Mouse (Mus musculus) forebrain, embryonic 15.5 days (tissue): Measurements from ENCODE around the gene Ttc30b. TPM values are rescaled to one million over a fixed set of nuclear protein-coding genes. Genes with fewer than 3 reads are reported as not detected.
"Not testable (repeated sequence)": the region's sequence is repeated elsewhere in the genome, so short reads cannot be mapped to it uniquely, and the experiment has no call there.

Experiments
- ATAC-seq: fragments of 200-750 bp; cut with Nextera tagmentation; replicated peaks from 2 replicates; pipeline ENCODE4 v1.8.0; 2017; ENCODE audit warnings: mild to moderate bottlenecking, moderate TSS enrichment, moderate library complexity
- H3K27ac ChIP-seq: fragments of 300-500 bp; sonication (generic); replicated peaks from 2 replicates; pipeline ENCODE4 v1.5.1; 2015; ENCODE audit warnings: mild to moderate bottlenecking, inconsistent platforms
- H3K27me3 ChIP-seq: fragments of 300-500 bp; sonication (generic); 2 replicates; pipeline ENCODE4 v1.6.1; 2015; ENCODE audit warnings: inconsistent platforms
- H3K36me3 ChIP-seq: fragments of 300-500 bp; sonication (generic); 2 replicates; pipeline ENCODE4 v1.6.1; 2015; ENCODE audit warnings: mild to moderate bottlenecking, inconsistent platforms
- H3K4me1 ChIP-seq: fragments of 300-500 bp; sonication (generic); 2 replicates; pipeline ENCODE4 v1.6.1; 2015; ENCODE audit warnings: inconsistent platforms
- H3K4me2 ChIP-seq: fragments of 300-500 bp; sonication (generic); replicated peaks from 2 replicates; pipeline ENCODE4 v1.6.1; 2015; ENCODE audit warnings: mild to moderate bottlenecking, inconsistent platforms
- H3K4me3 ChIP-seq: fragments of 300-500 bp; sonication (generic); 2 replicates; pipeline ENCODE4 v1.5.1; 2015; ENCODE audit warnings: mild to moderate bottlenecking, inconsistent platforms
- H3K9ac ChIP-seq: fragments of 300-500 bp; sonication (generic); replicated peaks from 2 replicates; pipeline ENCODE4 v1.6.1; 2015; ENCODE audit warnings: mild to moderate bottlenecking, inconsistent platforms
- H3K9me3 ChIP-seq: fragments of 300-500 bp; sonication (generic); 2 replicates; pipeline ENCODE4 v1.6.1; 2016; ENCODE audit warnings: inconsistent platforms
- WGBS: fragments of 180-500 bp; shearing (Covaris S2); methylation state at CpG from one replicate; pipeline ENCODE4 v1.1.7; 2015; ENCODE audit warnings: mixed read lengths; 5-methylcytosine and 5-hydroxymethylcytosine counted together
- polyA plus RNA-seq: library from polyadenylated mRNA; unstranded; fragments of >200 nt; fragmentation: Nextera tagmentation; extraction: Ambion mirVana; gene quantifications from 2 replicates; pipeline ENCODE4 v1.2.1, GENCODE M21; 2015

Gene Ttc30b
- polyA plus RNA-seq: 15.3 and 19.3 TPM in 2 replicates

DNA sequence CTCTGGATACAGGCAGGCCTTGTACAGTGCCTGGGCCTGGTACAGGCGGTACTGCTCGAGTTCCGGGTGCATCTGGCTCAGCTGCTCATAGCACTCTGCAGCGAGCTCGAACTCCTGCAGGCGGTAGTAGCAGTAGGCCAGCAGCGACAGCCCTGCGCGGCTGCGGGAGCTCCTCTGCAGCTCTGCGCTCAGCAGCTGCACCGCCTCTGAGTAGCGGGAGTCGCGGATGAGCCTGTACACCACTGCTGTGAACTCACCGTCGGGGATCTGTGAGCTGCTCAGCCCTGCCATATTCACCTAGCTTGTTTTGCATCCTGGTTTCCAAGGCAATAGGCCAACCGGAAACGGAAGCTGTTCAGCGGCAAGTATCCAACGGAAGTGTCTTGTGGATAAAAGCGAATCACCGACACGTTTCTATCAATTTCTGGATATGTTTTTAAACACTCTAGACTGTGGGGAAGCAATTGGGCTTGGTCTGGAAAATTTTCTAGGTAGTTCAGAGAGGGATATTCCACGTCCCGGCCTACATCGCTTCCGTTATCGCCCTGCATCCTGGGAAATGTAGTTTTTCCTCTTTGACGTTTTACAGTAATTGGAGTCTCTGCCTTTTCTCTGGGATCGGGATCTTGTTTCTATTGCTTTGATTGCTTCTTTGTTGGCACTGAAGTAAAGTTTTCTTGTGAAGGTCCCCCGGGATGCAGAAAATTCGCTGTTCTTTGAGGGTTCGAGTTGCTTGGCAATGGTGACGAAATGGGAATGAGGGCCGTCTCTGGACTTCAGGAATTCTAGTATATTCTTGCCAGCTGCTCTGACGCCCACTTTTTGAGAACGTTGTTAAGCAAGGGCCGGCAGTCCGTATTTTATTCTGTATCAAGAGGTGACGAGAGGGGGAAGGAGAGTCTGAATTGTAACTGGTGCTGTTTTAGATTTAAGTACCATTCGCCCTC is at the start of gene Ttc30b:
Gene Ttc30b, minus strand, starts transcription at position 469 of the 947 bp plus-strand sequence.
- H3K27me3 ChIP-seq: no peaks in the 10 kb centered on the region
- H3K27ac ChIP-seq: peak within 1 kb of the TSS; percentile 91
- WGBS: 3% methylated on average over 42 of the region's 42 CpGs
- H3K4me1 ChIP-seq: peaks cover 7% of the 10 kb centered on the region
- no peaks in the 10 kb centered on the region for H3K36me3 ChIP-seq
- H3K4me3 ChIP-seq: peak within 1 kb of the TSS; percentile 60
- peak within 1 kb of the TSS; percentile 53 for H3K4me2 ChIP-seq
- peak within 1 kb of the TSS; percentile 62 for H3K9ac ChIP-seq
- H3K9me3 ChIP-seq: no peaks in the 10 kb centered on the region
- ATAC-seq: peak; percentile 94

- H3K9me3 ChIP-seq: no peaks in the 10 kb centered on the region
- WGBS: 69% methylated on average over 9 of the region's 9 CpGs
- H3K4me1 ChIP-seq: peaks cover 44% of the 10 kb centered on the region
- peak overlapping the region; percentile 84 for H3K27ac ChIP-seq
- no peaks in the 10 kb centered on the region for H3K36me3 ChIP-seq
- no peak overlapping the region for H3K4me3 ChIP-seq
- H3K9ac ChIP-seq: no peak overlapping the region
- H3K4me2 ChIP-seq: no peak overlapping the region
- H3K27me3 ChIP-seq: no peaks in the 10 kb centered on the region
- no peak for ATAC-seq
These were observed 49.4 kb upstream of the Ttc30b start for GRCm38 (mm10) chr2:75987739-75988138.

DNA sequence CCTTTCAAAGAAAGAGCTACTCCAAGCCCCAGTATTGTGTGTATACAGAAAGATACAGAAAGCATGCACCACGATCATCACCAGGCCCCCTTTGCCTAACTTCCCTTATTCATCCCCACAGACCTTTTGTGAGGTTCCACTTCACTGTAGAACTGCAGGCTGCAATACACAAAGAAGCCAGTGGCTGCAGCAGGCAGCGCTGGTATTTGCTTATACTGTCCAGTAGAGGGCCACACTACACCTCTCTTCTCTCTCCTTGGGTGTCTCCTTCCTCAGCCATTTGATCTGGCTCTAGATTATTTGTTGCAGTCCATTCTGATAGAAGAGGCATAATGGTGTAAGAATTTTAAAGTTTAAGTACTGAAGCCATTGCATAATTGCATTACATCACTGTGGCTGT is 46.7 kb upstream of the Ttc30b start:
- Histone ChIP-seq H3K27ac (peak overlapping the region; percentile 32; the same call in 1 of the 2 replicates), H3K9me3 (no peaks in the 10 kb centered on the region), H3K36me3 (no peaks in the 10 kb centered on the region), H3K4me3 (no peak overlapping the region), H3K4me2 (no peak overlapping the region), H3K9ac (0 out of 2 replicates have a peak overlapping the region, but pooled peaks have one; percentile 20), H3K27me3 (no peaks in the 10 kb centered on the region), H3K4me1 (peaks cover 25% of the 10 kb centered on the region)
- ATAC-seq: peak; percentile 71
- WGBS: 0% methylated on average over 2 of the region's 2 CpGs

DNA sequence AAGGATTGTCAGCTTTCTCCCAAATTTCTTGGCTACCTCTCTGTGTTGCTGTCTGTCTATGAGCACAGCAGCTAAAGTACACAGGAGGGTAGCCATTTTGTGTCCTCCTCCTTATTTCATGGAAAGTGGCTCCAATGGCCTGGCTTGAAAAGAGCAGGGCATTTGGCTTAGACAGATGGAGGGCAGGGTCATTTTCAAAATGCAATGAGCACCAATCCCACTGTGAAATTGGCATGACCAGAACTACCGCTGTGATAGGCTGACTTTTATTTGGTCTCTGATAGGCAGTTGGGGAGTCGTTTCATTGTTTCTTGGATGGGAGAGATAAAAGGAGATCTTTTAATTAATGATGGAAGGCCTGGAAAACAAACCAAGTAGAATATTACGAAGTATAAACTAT is 45.5 kb upstream of the Ttc30b start:
- Histone ChIP-seq H3K4me2 (no peak overlapping the region), H3K27me3 (no peaks in the 10 kb centered on the region), H3K9ac (no peak overlapping the region), H3K9me3 (no peaks in the 10 kb centered on the region), H3K36me3 (no peaks in the 10 kb centered on the region), H3K4me3 (no peak overlapping the region), H3K27ac (no peak overlapping the region), H3K4me1 (peaks cover 23% of the 10 kb centered on the region)
- WGBS: 84% methylated on average over 3 of the region's 3 CpGs
- no peak for ATAC-seq

GRCm38 (mm10) chr2:75983091-75983490 is 44.7 kb upstream of the Ttc30b start:
- no peaks in the 10 kb centered on the region for H3K36me3 ChIP-seq
- no peaks in the 10 kb centered on the region for H3K9me3 ChIP-seq
- H3K4me1 ChIP-seq: peaks cover 15% of the 10 kb centered on the region
- WGBS: 98% methylated on average over 3 of the region's 3 CpGs
- no peak overlapping the region for H3K4me2 ChIP-seq
- no peak overlapping the region for H3K4me3 ChIP-seq
- no peak overlapping the region for H3K27ac ChIP-seq
- no peak overlapping the region for H3K9ac ChIP-seq
- no peak for ATAC-seq
- H3K27me3 ChIP-seq: no peaks in the 10 kb centered on the region

DNA sequence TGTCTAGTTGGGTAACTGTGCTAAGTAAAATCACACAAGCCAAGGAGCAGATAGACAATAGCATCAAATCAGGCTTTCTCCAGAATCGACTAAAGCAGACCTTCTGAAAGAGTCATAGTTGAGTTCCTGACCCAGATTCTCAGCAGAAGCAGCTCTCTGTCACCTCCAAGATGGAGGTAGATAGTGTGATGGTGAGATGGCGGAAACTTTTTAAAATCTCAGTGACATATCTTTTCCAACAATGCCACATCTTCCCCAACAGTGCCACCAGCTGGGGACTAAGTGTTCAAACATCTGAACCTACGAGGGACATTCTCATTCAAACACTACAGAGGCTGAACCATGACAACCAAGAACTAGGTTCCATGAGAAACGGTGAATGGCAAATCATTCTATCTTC is 44.2 kb upstream of the Ttc30b start:
- WGBS: 94% methylated on average over 4 of the region's 4 CpGs
- no peaks in the 10 kb centered on the region for H3K27me3 ChIP-seq
- no peak overlapping the region for H3K9ac ChIP-seq
- no peak overlapping the region for H3K4me2 ChIP-seq
- no peak for ATAC-seq
- peaks cover 10% of the 10 kb centered on the region for H3K4me1 ChIP-seq
- no peaks in the 10 kb centered on the region for H3K9me3 ChIP-seq
- no peak overlapping the region for H3K4me3 ChIP-seq
- H3K36me3 ChIP-seq: no peaks in the 10 kb centered on the region
- no peak overlapping the region for H3K27ac ChIP-seq

DNA sequence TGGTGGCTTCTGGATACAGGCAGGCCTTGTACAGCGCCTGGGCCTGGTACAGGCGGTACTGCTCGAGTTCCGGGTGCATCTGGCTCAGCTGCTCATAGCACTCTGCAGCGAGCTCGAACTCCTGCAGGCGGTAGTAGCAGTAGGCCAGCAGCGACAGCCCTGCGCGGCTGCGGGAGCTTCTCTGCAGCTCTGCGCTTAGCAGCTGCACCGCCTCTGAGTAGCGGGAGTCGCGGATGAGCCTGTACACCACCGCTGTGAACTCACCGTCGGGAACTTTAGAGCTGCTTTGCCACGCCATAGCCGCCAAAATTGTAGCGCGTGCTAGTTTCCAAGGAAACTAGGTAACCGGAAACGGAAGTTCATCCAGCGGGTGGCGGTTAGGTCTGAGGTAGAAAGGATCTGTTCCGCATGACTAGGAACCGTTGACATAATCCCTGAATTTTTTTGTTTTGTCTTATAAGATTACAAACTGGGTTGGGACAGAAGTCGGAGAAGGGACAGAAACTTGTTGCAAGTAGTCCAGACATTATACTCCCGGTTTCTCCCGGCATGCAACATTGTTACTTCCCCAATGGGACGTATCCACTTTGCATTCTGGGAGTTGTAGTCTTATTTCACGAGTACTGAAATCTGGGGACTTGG is 43.2 kb upstream of the Ttc30b start, which contains the start of gene Ttc30a1:
Gene Ttc30a1, minus strand, starts transcription at position 528 of the 642 bp plus-strand sequence.
- not testable (repeated sequence) for H3K4me1 ChIP-seq, H3K36me3 ChIP-seq, H3K9me3 ChIP-seq, H3K27me3 ChIP-seq
- peak; percentile 83 for ATAC-seq
- Histone ChIP-seq H3K4me3 (peak within 1 kb of the TSS; percentile 53), H3K27ac (0 out of 2 replicates have a peak within 1 kb of the TSS, but pooled peaks have one; percentile 56), H3K9ac (peak within 1 kb of the TSS; percentile 39; the same call in 1 of the 2 replicates), H3K4me2 (peak within 1 kb of the TSS; percentile 77)
- 2% methylated on average over 34 of the region's 34 CpGs for WGBS

DNA sequence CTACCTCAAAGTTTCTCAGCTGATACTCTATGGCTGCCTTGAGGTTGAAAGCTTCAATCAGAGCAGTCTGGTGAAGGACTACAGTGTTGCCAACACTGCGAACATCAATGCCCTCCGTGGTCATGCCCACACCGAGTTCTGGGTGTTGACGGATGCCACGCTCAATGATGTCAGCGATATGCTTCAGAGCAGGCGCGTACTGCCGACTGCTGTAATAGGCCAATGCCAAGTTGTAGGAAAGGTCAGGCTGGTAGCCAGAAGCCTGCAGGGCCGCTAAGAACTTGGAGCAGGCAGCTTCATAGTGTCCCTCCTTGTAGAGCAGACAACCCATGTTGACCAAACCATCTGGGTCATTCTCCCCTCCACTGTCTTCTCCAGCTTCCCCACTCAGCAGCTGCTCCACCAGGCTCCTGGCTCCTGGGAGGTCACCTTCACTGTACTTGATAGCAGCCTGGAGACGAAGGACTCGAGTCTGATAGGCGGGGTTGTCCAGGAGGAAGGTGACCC is 42.6 kb upstream of the Ttc30b start:
- H3K9me3 ChIP-seq, H3K27me3 ChIP-seq, H3K36me3 ChIP-seq, H3K27ac ChIP-seq, ATAC-seq, H3K9ac ChIP-seq, H3K4me1 ChIP-seq: not testable (repeated sequence)
- Histone ChIP-seq H3K4me2 (peak overlapping the region; percentile 77), H3K4me3 (peak overlapping the region; percentile 53; the same call in 1 of the 2 replicates)
- 95% methylated on average over 13 of the region's 13 CpGs for WGBS

- H3K9me3 ChIP-seq, H3K27ac ChIP-seq, H3K36me3 ChIP-seq, H3K4me1 ChIP-seq, H3K4me3 ChIP-seq, H3K27me3 ChIP-seq, ATAC-seq, H3K9ac ChIP-seq: not testable (repeated sequence)
- WGBS: 29% methylated on average over 21 of the region's 24 CpGs
- H3K4me2 ChIP-seq: 0 out of 2 replicates have a peak within 1 kb of the TSS, but pooled peaks have one; percentile 10
These were observed 39.5 kb upstream of the Ttc30b start, which contains the start of gene Ttc30a2 for GRCm38 (mm10) chr2:75977752-75978368. Gene Ttc30a2, minus strand, starts transcription at chr2:75978170.

GRCm38 (mm10) chr2:75976070-75976469 is 37.7 kb upstream of the Ttc30b start:
- not testable (repeated sequence) for H3K4me1 ChIP-seq, H3K9ac ChIP-seq, H3K27ac ChIP-seq, H3K4me2 ChIP-seq, H3K27me3 ChIP-seq, H3K4me3 ChIP-seq, H3K36me3 ChIP-seq, H3K9me3 ChIP-seq, ATAC-seq
- WGBS: 95% methylated on average over 2 of the region's 2 CpGs

DNA sequence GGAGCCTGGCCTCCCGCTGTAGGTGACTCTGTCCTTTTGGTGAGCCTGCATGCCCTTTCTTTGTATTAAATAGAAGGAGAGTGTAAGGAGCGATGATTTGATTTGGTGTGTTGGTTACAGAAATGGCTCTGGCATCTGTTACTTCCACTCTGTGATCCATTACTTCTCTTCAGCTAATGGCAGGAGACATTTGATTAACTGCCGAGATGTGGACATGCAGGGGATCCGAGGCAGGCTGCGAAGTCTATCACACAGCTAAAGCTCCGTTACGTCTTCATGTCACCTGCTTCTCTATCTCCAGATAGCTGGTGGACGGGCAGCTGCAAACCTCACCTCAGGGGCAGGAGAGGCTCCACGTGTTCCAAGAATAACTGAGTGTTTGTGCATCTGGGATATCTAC is 35.7 kb upstream of the Ttc30b start:
- H3K27ac ChIP-seq: no peak overlapping the region
- ATAC-seq: no peak

More for the DNA sequence above, 35.7 kb upstream of the Ttc30b start:
- H3K9ac ChIP-seq: no peak overlapping the region
- 80% methylated on average over 9 of the region's 9 CpGs for WGBS
- H3K4me1 ChIP-seq: no peaks in the 10 kb centered on the region
- no peaks in the 10 kb centered on the region for H3K27me3 ChIP-seq
- no peaks in the 10 kb centered on the region for H3K9me3 ChIP-seq
- H3K4me3 ChIP-seq: no peak overlapping the region
- no peaks in the 10 kb centered on the region for H3K36me3 ChIP-seq
- H3K4me2 ChIP-seq: no peak overlapping the region
